Mouse (Mus musculus): ENCODE data around the gene Slc39a11.

GRCm38 (mm10) chr11:113299492-113299891, 350.4 kb downstream of the Slc39a11 start:
- TF ChIP-seq CTCF (IDR thresholded peaks at IDR 0.05; ENCODE audit: insufficient read depth, low read length), result no peak
- TF ChIP-seq POLR2A (IDR thresholded peaks at IDR 0.05; ENCODE audit: borderline replicate concordance, extremely low read depth, low read depth, low read length), result no peak
